8 mouse cellular contexts compared by ENCODE assay signal in genomic region chr7:28959505-28960045, GRCm38 (mm10). TPM values are rescaled to one million over a fixed set of nuclear protein-coding genes. Genes with fewer than 3 reads are reported as not detected.
DNase-seq lines count a peak whose midpoint lies in the region; ATAC-seq and TF ChIP-seq lines count a peak whose summit lies in the region.

No protein-coding gene starts in this region.

- H3K27ac ChIP-seq in kidney, adult 2 months (ENCODE audit: insufficient read depth, low read depth, low read length) = peak overlapping the region; percentile 69
- H3K27ac ChIP-seq in forebrain, embryonic 10.5 days = no peak overlapping the region
- peak overlapping the region; percentile 62 for H3K27ac ChIP-seq in liver, embryonic 11.5 days (ENCODE audit: low read depth, low read length)
- no peak overlapping the region for H3K27ac ChIP-seq in neural tube, embryonic 12.5 days

- peak overlapping the region; percentile 84 for H3K4me3 ChIP-seq in kidney, adult 2 months (ENCODE audit: insufficient read depth, low read depth, low read length)
- peak overlapping the region; percentile 72 for H3K4me3 ChIP-seq in forebrain, embryonic 10.5 days
- peak overlapping the region; percentile 98 for H3K4me3 ChIP-seq in liver, embryonic 11.5 days (ENCODE audit: low read depth, low read length)
- H3K4me3 ChIP-seq in neural tube, embryonic 12.5 days = no peak overlapping the region

- no peaks in the 10 kb centered on the region; the same call in 1 of the 2 replicates for H3K36me3 ChIP-seq in kidney, adult 2 months (ENCODE audit: control insufficient read depth, insufficient read depth, low read length)
- H3K36me3 ChIP-seq in forebrain, embryonic 10.5 days (replicated peaks) = peaks cover 19% of the 10 kb centered on the region
- peaks cover 6% of the 10 kb centered on the region; the same call in 1 of the 2 replicates for H3K36me3 ChIP-seq in liver, embryonic 11.5 days (ENCODE audit: control insufficient read depth, insufficient read depth, low read length)
- no peaks in the 10 kb centered on the region for H3K36me3 ChIP-seq in neural tube, embryonic 12.5 days

- peak; percentile 19 for ATAC-seq in liver, embryonic 11.5 days (replicated peaks; ENCODE audit: low FRiP score)
- ATAC-seq in neural tube, embryonic 12.5 days (ENCODE audit: low FRiP score, low read depth) = no peak
- no peak for ATAC-seq in frontal cortex, adult (ENCODE audit: low TSS enrichment)

- WGBS in kidney, adult 2 months = 3% methylated on average over 6 of the region's 6 CpGs
- WGBS in forebrain, embryonic 10.5 days = 63% methylated on average over 6 of the region's 6 CpGs
- 11% methylated on average over 6 of the region's 6 CpGs for WGBS in liver, embryonic 11.5 days
- 50% methylated on average over 6 of the region's 6 CpGs for WGBS in neural tube, embryonic 12.5 days

- TF ChIP-seq POLR2A in kidney, adult 2 months (IDR thresholded peaks at IDR 0.05; ENCODE audit: low read depth, low read length) = no peak

- peaks cover 40% of the 10 kb centered on the region for H3K4me1 ChIP-seq in kidney, adult 2 months (ENCODE audit: control insufficient read depth, insufficient read depth, low read length)
- peaks cover 80% of the 10 kb centered on the region for H3K4me1 ChIP-seq in forebrain, embryonic 10.5 days
- H3K4me1 ChIP-seq in liver, embryonic 11.5 days (replicated peaks; ENCODE audit: control insufficient read depth, insufficient read depth, low read length) = peaks cover 64% of the 10 kb centered on the region
- H3K4me1 ChIP-seq in neural tube, embryonic 12.5 days = peaks cover 38% of the 10 kb centered on the region

- no peak for DNase-seq in kidney, adult 2 months
- no peak for DNase-seq in kidney, postnatal 10 days
- DNase-seq in forebrain, embryonic 10.5 days (ENCODE audit: extremely low spot score, low spot score) = no peak
- DNase-seq in liver, embryonic 11.5 days (ENCODE audit: low spot score) = no peak
- DNase-seq in right cerebral cortex, postnatal 36 days (ENCODE audit: low spot score in 2 of 2) = no peak
- no peak for DNase-seq in gastrocnemius, adult 8-10 months (ENCODE audit: low spot score in 2 of 2)

- H3K9me3 ChIP-seq in forebrain, embryonic 10.5 days = no peaks in the 10 kb centered on the region
- H3K9me3 ChIP-seq in liver, embryonic 11.5 days (ENCODE audit: control insufficient read depth, low read length) = no peaks in the 10 kb centered on the region
- no peaks in the 10 kb centered on the region for H3K9me3 ChIP-seq in neural tube, embryonic 12.5 days

- H3K4me2 ChIP-seq in liver, embryonic 11.5 days = peak overlapping the region; percentile 98
- H3K4me2 ChIP-seq in neural tube, embryonic 12.5 days (replicated peaks) = peak overlapping the region; percentile 86

- H3K9ac ChIP-seq in liver, embryonic 11.5 days (ENCODE audit: low read depth, low read length) = peak overlapping the region; percentile 99
- H3K9ac ChIP-seq in neural tube, embryonic 12.5 days = peak overlapping the region; percentile 94; the same call in 1 of the 2 replicates

- H3K27me3 ChIP-seq in kidney, adult 2 months (replicated peaks; ENCODE audit: control insufficient read depth, insufficient read depth, low read length) = no peaks in the 10 kb centered on the region
- H3K27me3 ChIP-seq in forebrain, embryonic 10.5 days (ENCODE audit: poor library complexity, severe bottlenecking) = no peaks in the 10 kb centered on the region
- no peaks in the 10 kb centered on the region for H3K27me3 ChIP-seq in liver, embryonic 11.5 days (replicated peaks; ENCODE audit: control insufficient read depth, insufficient read depth, low read length)
- no peaks in the 10 kb centered on the region for H3K27me3 ChIP-seq in neural tube, embryonic 12.5 days (replicated peaks)

- no peak for TF ChIP-seq CTCF in kidney, adult 2 months (conservative IDR thresholded peaks at IDR 0.05; ENCODE audit: insufficient read depth, insufficient read length, low read depth, low read length)

RNA-seq across cellular contexts. Expression of gene Actn4, which starts 2.6 kb away (rescaled TPM):
- 340 and 367 TPM in 2 replicates for polyA plus RNA-seq in kidney, adult 2 months (2012; rRNA removed)
- 235 and 255 TPM in 2 replicates for polyA plus RNA-seq in forebrain, embryonic 10.5 days (2016; fragmentation: Nextera tagmentation; extraction: Ambion mirVana)
- 191 and 209 TPM in 2 replicates for polyA plus RNA-seq in liver, embryonic 11.5 days (2014; fragmentation: Nextera tagmentation; extraction: Ambion mirVana)
- polyA plus RNA-seq in neural tube, embryonic 12.5 days (2016; fragmentation: Nextera tagmentation; extraction: Ambion mirVana) = 186 and 192 TPM in 2 replicates
- total RNA-seq in gastrocnemius, adult 8-10 months (2022) = 10 to 100 TPM; 21.3 to 36.9 (median 28.2) TPM

RNA-seq across cellular contexts. Expression of gene Eif3k, which starts 22.1 kb away (rescaled TPM):
- 321 and 343 TPM in 2 replicates for polyA plus RNA-seq in kidney, adult 2 months (2012; rRNA removed)
- polyA plus RNA-seq in forebrain, embryonic 10.5 days (2016; fragmentation: Nextera tagmentation; extraction: Ambion mirVana) = 415 and 425 TPM in 2 replicates
- 421 and 425 TPM in 2 replicates for polyA plus RNA-seq in liver, embryonic 11.5 days (2014; fragmentation: Nextera tagmentation; extraction: Ambion mirVana)
- polyA plus RNA-seq in neural tube, embryonic 12.5 days (2016; fragmentation: Nextera tagmentation; extraction: Ambion mirVana) = 327 and 336 TPM in 2 replicates
- total RNA-seq in gastrocnemius, adult 8-10 months (2022) = 100 to 1,000 TPM; 130 to 143 (median 134) TPM

RNA-seq across cellular contexts. Expression of gene Map4k1, which starts 22.3 kb away (rescaled TPM):
- polyA plus RNA-seq in kidney, adult 2 months (2012; rRNA removed) = 2.3 and 6.2 TPM in 2 replicates
- polyA plus RNA-seq in forebrain, embryonic 10.5 days (2016; fragmentation: Nextera tagmentation; extraction: Ambion mirVana) = 10.2 and 13.4 TPM in 2 replicates
- polyA plus RNA-seq in liver, embryonic 11.5 days (2014; fragmentation: Nextera tagmentation; extraction: Ambion mirVana) = 50.7 and 53.2 TPM in 2 replicates
- 5.5 and 6.2 TPM in 2 replicates for polyA plus RNA-seq in neural tube, embryonic 12.5 days (2016; fragmentation: Nextera tagmentation; extraction: Ambion mirVana)
- total RNA-seq in gastrocnemius, adult 8-10 months (2022) = under 1 TPM; 0.22 to 0.82 (median 0.41) TPM

Comparison
In these comparisons a context has a peak if more than half of its experiments do, and no peak if none do; other contexts are left out.
1. H3K27ac ChIP-seq: peak in kidney, adult 2 months (single experiment) and liver, embryonic 11.5 days (single experiment); none in forebrain, embryonic 10.5 days (single experiment) and neural tube, embryonic 12.5 days (single experiment).